Mouse (Mus musculus) embryonic fibroblast, embryonic 13.5 days (primary cell): ENCODE measurements around the gene Als2.

Source experiments
- CTCF ChIP-seq: IDR thresholded peaks from 2 replicates; pipeline ENCODE4 v1.5.1; 2011; ENCODE audit warnings: mild to moderate bottlenecking, control low read depth, low read length, moderate library complexity, borderline replicate concordance; ENCODE audit not compliant: insufficient read depth
- POLR2A ChIP-seq: IDR thresholded peaks from 2 replicates; pipeline ENCODE4 v1.6.1; 2011; ENCODE audit warnings: low read depth, mild to moderate bottlenecking, control low read depth, low read length, moderate library complexity

GRCm38 (mm10) chr1:59252762-59253161 lies 15.7 kb upstream of the Als2 start:
- TF ChIP-seq CTCF (no peak), POLR2A (no peak)
